Mouse (Mus musculus): ENCODE results near the gene Eif3k. TPM values are rescaled to one million over a fixed set of nuclear protein-coding genes. Genes with fewer than 3 reads are reported as not detected.

Eif3k gene
- polyA plus RNA-seq, 1 experiment from 2014 or later, result 343 TPM

DNA sequence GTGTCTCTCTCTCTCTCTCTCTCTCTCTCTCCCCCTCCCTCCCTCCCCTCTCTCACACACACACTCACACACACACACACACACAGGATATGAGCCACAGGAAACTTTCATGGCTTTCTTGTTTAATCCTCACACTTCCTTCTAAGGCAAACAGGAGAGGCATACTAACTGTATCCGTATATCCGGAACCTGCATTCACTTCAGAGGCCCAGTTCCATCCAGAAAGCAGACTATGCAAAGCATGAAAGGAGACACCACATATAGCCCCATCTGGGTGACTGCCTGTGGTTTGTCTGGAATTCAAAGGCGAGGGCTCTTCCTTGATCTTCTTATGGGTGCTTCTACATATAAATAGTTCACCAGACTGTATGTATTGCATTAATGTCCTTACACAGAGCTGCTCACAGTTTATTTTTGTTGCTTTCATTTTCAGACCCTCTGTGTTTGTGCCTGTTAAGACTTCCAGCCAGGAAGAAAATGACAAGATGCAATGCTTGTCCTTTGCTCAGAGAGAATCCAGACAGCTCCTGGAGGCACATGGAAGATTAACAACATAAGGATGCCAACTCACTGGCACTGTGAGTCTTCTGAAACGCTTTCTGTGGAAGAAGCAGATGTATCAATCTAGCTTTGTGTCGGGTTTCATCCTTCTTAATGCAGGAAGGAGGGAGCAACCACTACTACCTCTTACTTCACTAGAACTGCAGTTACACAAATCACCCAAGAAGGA is 38.0 kb downstream of the Eif3k start:
- Histone ChIP-seq H3K27ac (ENCODE audit: low read depth, low read length) (no peak overlapping the region; the same call in 1 of the 2 replicates), H3K36me3 (ENCODE audit: control insufficient read depth, insufficient read depth, low read length) (no peaks in the 10 kb centered on the region), H3K9ac (ENCODE audit: low read length) (no peak overlapping the region), H3K4me2 (ENCODE audit: low read depth, low read length, severe bottlenecking) (no peak overlapping the region), H3K9me3 (ENCODE audit: control insufficient read depth, low read length) (no peaks in the 10 kb centered on the region), H3K27me3 (ENCODE audit: control insufficient read depth, insufficient read depth, low read length) (no peaks in the 10 kb centered on the region), H3K4me1 (replicated peaks; ENCODE audit: control insufficient read depth, insufficient read depth, low read length) (peaks cover 16% of the 10 kb centered on the region), H3K4me3 (ENCODE audit: low read depth, low read length) (no peak overlapping the region)
- 89% methylated on average over 5 of the region's 5 CpGs for WGBS
- ATAC-seq (replicated peaks; ENCODE audit: low FRiP score) (no peak), DNase-seq (ENCODE audit: low spot score) (no peak)

DNA sequence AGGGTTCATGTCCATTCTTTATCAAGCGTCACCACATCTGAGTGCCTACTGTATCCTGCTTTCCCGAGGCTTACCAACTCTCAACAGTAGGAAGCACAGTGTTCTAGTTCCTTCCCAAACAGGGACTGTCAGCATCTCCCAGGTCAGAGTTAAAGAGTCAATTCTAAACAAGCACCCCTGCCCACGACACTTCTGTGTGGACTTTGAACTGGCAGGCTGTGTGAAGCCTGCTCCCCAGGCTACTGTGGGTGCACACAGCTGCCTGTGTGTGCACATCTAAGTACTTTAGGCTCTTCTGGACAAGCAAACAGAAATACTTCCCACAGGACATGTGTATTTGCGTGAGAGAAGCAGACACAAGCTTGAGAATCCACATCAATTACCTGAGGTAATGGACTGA is 40.1 kb downstream of the Eif3k start:
- H3K9ac ChIP-seq (ENCODE audit: low read length), result no peak overlapping the region
- no peaks in the 10 kb centered on the region for H3K36me3 ChIP-seq (ENCODE audit: control insufficient read depth, insufficient read depth, low read length)
- WGBS, result 88% methylated on average over 4 of the region's 4 CpGs
- ATAC-seq (replicated peaks; ENCODE audit: low FRiP score) (no peak), DNase-seq (ENCODE audit: low spot score) (no peak)
- no peak overlapping the region for H3K4me2 ChIP-seq (ENCODE audit: low read depth, low read length, severe bottlenecking)
- H3K27me3 ChIP-seq (ENCODE audit: control insufficient read depth, insufficient read depth, low read length), result no peaks in the 10 kb centered on the region
- H3K27ac ChIP-seq (ENCODE audit: low read depth, low read length), result no peak overlapping the region
- no peaks in the 10 kb centered on the region for H3K9me3 ChIP-seq (ENCODE audit: control insufficient read depth, low read length)
- H3K4me3 ChIP-seq (ENCODE audit: low read depth, low read length), result no peak overlapping the region
- peaks cover 13% of the 10 kb centered on the region for H3K4me1 ChIP-seq (replicated peaks; ENCODE audit: control insufficient read depth, insufficient read depth, low read length)

DNA sequence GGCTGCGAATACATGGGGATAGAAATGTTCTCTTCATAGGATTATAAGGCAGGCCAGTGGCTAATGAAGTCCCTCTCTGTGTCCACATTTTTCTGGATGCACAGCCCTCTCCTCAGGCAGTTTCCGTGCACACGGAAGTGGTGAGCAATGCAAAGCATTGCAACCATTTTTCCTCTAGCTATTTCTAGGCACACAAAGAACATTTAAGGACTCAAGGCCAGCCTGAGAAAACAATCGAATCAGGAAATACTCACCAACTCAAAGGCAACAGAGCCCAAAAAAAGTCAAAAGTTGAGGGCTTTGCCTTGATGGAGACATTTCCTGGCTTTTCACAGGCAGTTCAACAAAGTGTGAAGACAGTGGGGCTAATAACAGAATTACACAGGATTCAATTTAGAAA is 40.5 kb downstream of the Eif3k start:
- H3K9ac ChIP-seq (ENCODE audit: low read length), result no peak overlapping the region
- H3K27me3 ChIP-seq (ENCODE audit: control insufficient read depth, insufficient read depth, low read length), result no peaks in the 10 kb centered on the region
- H3K4me3 ChIP-seq (ENCODE audit: low read depth, low read length), result no peak overlapping the region
- H3K4me2 ChIP-seq (ENCODE audit: low read depth, low read length, severe bottlenecking), result no peak overlapping the region
- H3K9me3 ChIP-seq (ENCODE audit: control insufficient read depth, low read length), result no peaks in the 10 kb centered on the region
- H3K36me3 ChIP-seq (ENCODE audit: control insufficient read depth, insufficient read depth, low read length), result no peaks in the 10 kb centered on the region; the same call in 1 of the 2 replicates
- 85% methylated on average over 4 of the region's 4 CpGs for WGBS
- no peak for DNase-seq (ENCODE audit: low spot score)
- H3K4me1 ChIP-seq (replicated peaks; ENCODE audit: control insufficient read depth, insufficient read depth, low read length), result peaks cover 10% of the 10 kb centered on the region
- no peak overlapping the region for H3K27ac ChIP-seq (ENCODE audit: low read depth, low read length)
- ATAC-seq (replicated peaks; ENCODE audit: low FRiP score), result no peak

DNA sequence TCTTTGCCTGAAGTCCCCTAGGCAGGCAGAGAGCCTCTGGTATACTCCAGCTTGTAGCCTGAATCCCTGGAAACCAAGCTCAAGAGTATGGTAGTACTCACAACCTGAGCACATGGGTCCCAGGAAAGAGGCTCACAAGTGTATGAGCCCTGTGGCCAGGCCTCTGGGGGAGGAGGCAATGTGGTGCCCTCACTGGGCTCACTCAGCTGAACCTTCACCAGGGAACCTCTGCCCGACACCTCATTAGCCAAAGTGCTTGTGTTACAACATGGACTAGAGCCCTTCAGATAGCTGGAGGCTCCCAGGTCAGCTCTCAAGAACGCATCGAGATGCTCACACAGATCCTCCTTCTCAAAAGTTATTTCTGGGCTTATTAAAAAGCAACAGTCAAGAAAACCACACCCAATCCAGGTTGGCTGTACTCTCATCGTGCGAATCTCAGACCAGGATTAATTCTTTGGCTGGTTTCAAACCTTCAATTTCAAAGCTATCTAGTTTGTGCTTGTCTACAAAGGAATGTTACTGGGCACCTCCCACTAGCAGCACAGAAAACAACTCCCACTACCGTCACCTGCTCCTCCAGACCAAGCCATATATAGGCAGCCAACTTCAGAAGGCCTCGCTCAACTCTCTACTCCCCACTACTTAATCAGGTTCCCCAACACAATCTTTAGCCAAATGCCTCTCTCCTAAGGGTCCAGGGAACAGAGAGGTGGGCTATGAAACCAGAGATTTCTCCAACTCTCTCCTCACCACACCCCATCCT is 42.1 kb downstream of the Eif3k start:
- DNase-seq (ENCODE audit: low spot score) (no peak), ATAC-seq (replicated peaks; ENCODE audit: low FRiP score) (no peak)
- no peak overlapping the region for H3K4me3 ChIP-seq (ENCODE audit: low read depth, low read length)
- no peaks in the 10 kb centered on the region for H3K9me3 ChIP-seq (ENCODE audit: control insufficient read depth, low read length)
- 0 out of 2 replicates have a peak, but pooled peaks cover 2% of the 10 kb centered on the region for H3K4me1 ChIP-seq (replicated peaks; ENCODE audit: control insufficient read depth, insufficient read depth, low read length)
- H3K4me2 ChIP-seq (ENCODE audit: low read depth, low read length, severe bottlenecking), result no peak overlapping the region
- no peak overlapping the region for H3K27ac ChIP-seq (ENCODE audit: low read depth, low read length)
- H3K27me3 ChIP-seq (ENCODE audit: control insufficient read depth, insufficient read depth, low read length), result no peaks in the 10 kb centered on the region
- 94% methylated on average over 7 of the region's 7 CpGs for WGBS
- H3K9ac ChIP-seq (ENCODE audit: low read length), result no peak overlapping the region; the same call in 1 of the 2 replicates
- H3K36me3 ChIP-seq (ENCODE audit: control insufficient read depth, insufficient read depth, low read length), result no peaks in the 10 kb centered on the region; the same call in 1 of the 2 replicates

DNA sequence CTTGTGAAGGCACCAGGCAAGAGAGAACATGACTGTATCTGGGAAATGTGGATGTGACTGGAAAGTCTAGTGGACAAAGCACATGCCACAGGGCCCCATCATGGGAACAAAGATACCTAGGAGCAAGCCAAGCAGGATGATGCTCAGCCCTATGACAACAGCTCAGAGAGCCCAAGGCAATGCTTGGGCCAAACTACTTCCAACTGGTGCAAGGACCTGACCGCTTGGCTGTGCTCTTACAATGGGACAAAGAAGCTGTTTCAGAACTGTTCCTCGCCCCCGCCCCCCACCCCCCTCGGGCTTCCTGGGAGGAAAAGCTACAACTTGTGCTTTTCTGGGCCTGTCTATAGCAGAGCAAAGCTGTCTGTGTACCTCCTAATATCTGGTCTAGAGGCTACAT is 43.0 kb downstream of the Eif3k start:
- Histone ChIP-seq H3K27me3 (ENCODE audit: control insufficient read depth, insufficient read depth, low read length) (no peaks in the 10 kb centered on the region), H3K4me3 (ENCODE audit: low read depth, low read length) (no peak overlapping the region), H3K4me1 (replicated peaks; ENCODE audit: control insufficient read depth, insufficient read depth, low read length) (0 out of 2 replicates have a peak, but pooled peaks cover 2% of the 10 kb centered on the region), H3K9me3 (ENCODE audit: control insufficient read depth, low read length) (no peaks in the 10 kb centered on the region), H3K9ac (ENCODE audit: low read length) (no peak overlapping the region), H3K4me2 (ENCODE audit: low read depth, low read length, severe bottlenecking) (no peak overlapping the region), H3K36me3 (ENCODE audit: control insufficient read depth, insufficient read depth, low read length) (no peaks in the 10 kb centered on the region; the same call in 1 of the 2 replicates), H3K27ac (ENCODE audit: low read depth, low read length) (no peak overlapping the region)
- DNase-seq (ENCODE audit: low spot score) (no peak), ATAC-seq (replicated peaks; ENCODE audit: low FRiP score) (no peak)
- WGBS, result 72% methylated on average over 4 of the region's 4 CpGs

DNA sequence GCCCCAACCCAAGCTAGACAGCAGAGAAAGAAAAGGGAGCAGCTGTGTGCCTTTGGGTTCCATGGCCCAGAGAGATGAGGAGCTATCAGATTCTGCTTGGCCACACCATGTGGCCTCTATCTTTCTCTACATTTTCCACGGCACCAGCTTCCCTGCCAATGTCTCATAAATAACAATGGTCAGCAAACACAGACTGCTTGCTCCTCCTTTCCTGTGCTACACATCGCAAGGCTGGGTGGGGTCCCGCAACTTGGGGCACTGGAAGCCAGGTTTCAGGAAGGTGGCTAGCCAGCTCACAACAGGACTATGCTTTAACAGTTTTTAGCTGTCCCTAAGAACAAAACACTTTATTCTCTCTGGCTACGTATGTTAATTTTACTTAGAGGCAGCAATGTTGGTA is 44.9 kb downstream of the Eif3k start:
- DNase-seq (ENCODE audit: low spot score) (no peak), ATAC-seq (replicated peaks; ENCODE audit: low FRiP score) (no peak)
- Histone ChIP-seq H3K4me2 (ENCODE audit: low read depth, low read length, severe bottlenecking) (no peak overlapping the region), H3K4me3 (ENCODE audit: low read depth, low read length) (no peak overlapping the region), H3K27ac (ENCODE audit: low read depth, low read length) (no peak overlapping the region), H3K4me1 (replicated peaks; ENCODE audit: control insufficient read depth, insufficient read depth, low read length) (0 out of 2 replicates have a peak, but pooled peaks cover 2% of the 10 kb centered on the region), H3K36me3 (ENCODE audit: control insufficient read depth, insufficient read depth, low read length) (no peaks in the 10 kb centered on the region; the same call in 1 of the 2 replicates), H3K27me3 (ENCODE audit: control insufficient read depth, insufficient read depth, low read length) (no peaks in the 10 kb centered on the region), H3K9ac (ENCODE audit: low read length) (no peak overlapping the region), H3K9me3 (ENCODE audit: control insufficient read depth, low read length) (no peaks in the 10 kb centered on the region)
- WGBS, result 80% methylated on average over 4 of the region's 4 CpGs

DNA sequence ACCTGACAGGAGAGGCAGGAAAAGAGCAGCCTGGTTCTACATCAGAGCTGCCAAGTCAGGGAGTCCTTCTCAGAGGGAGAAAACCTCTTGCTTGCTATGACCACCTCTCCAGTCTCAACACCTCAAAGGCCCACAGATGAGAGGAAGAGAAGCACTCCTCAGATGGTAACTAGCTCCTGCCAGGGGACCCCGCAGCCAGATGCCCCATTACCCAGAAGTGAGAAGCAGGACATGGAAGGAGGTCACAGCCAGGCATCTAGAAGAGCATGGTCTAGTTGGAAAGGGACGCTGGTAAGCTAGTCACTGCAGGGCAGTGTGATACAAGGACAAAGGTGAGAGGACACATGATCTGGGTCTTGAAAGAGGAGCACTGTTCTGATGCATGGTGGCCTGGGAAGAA is 47.8 kb downstream of the Eif3k start:
- H3K9me3 ChIP-seq (ENCODE audit: control insufficient read depth, low read length), result no peaks in the 10 kb centered on the region
- no peak overlapping the region for H3K9ac ChIP-seq (ENCODE audit: low read length)
- H3K27me3 ChIP-seq (ENCODE audit: control insufficient read depth, insufficient read depth, low read length), result no peaks in the 10 kb centered on the region
- 90% methylated on average over 2 of the region's 2 CpGs for WGBS
- H3K4me2 ChIP-seq (ENCODE audit: low read depth, low read length, severe bottlenecking), result no peak overlapping the region
- DNase-seq (ENCODE audit: low spot score), result no peak
- no peaks in the 10 kb centered on the region; the same call in 1 of the 2 replicates for H3K36me3 ChIP-seq (ENCODE audit: control insufficient read depth, insufficient read depth, low read length)
- ATAC-seq (replicated peaks; ENCODE audit: low FRiP score), result no peak
- no peak overlapping the region for H3K4me3 ChIP-seq (ENCODE audit: low read depth, low read length)
- no peak overlapping the region for H3K27ac ChIP-seq (ENCODE audit: low read depth, low read length)
- no peaks in the 10 kb centered on the region; the same call in 1 of the 2 replicates for H3K4me1 ChIP-seq (replicated peaks; ENCODE audit: control insufficient read depth, insufficient read depth, low read length)

DNA sequence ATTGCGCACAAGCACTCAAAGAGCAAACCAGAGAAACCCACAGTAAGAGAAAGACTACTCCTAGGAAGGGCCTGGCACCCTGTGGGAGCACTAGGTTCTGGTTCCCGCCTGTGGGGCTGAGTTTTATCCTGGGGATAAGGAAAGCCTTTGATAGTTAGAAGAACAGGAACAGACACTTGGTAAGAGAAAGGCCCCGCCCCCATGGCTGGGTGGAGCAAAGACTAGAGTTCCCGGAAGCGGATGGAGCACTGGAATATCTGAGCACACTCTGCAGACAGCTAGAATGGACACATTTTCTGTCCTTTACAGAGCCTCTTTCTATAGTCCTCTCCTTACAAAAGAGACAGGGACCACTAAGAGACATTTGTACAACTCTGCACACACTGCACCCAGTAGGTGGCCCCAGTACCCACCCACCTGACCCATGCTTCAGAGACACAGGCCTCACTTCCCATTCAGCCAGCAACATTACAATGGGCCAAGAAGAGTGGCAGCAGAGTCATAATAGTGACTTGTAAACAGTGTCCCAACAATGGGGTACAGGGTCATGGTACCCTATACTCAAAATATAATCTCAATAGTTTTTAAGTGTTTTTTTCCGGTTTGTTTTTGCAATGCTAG is 49.1 kb downstream of the Eif3k start:
- no peak overlapping the region for H3K9ac ChIP-seq (ENCODE audit: low read length)
- ATAC-seq (replicated peaks; ENCODE audit: low FRiP score) (no peak), DNase-seq (ENCODE audit: low spot score) (no peak)
- H3K4me2 ChIP-seq (ENCODE audit: low read depth, low read length, severe bottlenecking), result no peak overlapping the region
- H3K27ac ChIP-seq (ENCODE audit: low read depth, low read length), result no peak overlapping the region
- WGBS, result 78% methylated on average over 6 of the region's 6 CpGs
- no peaks in the 10 kb centered on the region; the same call in 1 of the 2 replicates for H3K4me1 ChIP-seq (replicated peaks; ENCODE audit: control insufficient read depth, insufficient read depth, low read length)
- H3K9me3 ChIP-seq (ENCODE audit: control insufficient read depth, low read length), result no peaks in the 10 kb centered on the region
- H3K36me3 ChIP-seq (ENCODE audit: control insufficient read depth, insufficient read depth, low read length), result no peaks in the 10 kb centered on the region; the same call in 1 of the 2 replicates
- H3K4me3 ChIP-seq (ENCODE audit: low read depth, low read length), result no peak overlapping the region
- no peaks in the 10 kb centered on the region for H3K27me3 ChIP-seq (ENCODE audit: control insufficient read depth, insufficient read depth, low read length)

Data from forebrain, embryonic 11.5 days (tissue).